Comparison of ENCODE assay signal across 8 mouse cellular contexts in genomic region chr14:13236929-13237328, GRCm38 (mm10). TPM values are rescaled to one million over a fixed set of nuclear protein-coding genes. Genes with fewer than 3 reads are reported as not detected.
DNase-seq lines count a peak whose midpoint lies in the region; ATAC-seq and TF ChIP-seq lines count a peak whose summit lies in the region.

No protein-coding gene starts in this region.

- H3K9me3 ChIP-seq in embryonic facial prominence, embryonic 11.5 days (replicated peaks; ENCODE audit: control insufficient read depth, low read length), result no peaks in the 10 kb centered on the region
- H3K9me3 ChIP-seq in embryonic facial prominence, embryonic 10.5 days, result no peaks in the 10 kb centered on the region
- no peaks in the 10 kb centered on the region for H3K9me3 ChIP-seq in limb, embryonic 11.5 days (ENCODE audit: control insufficient read depth, low read length)
- H3K9me3 ChIP-seq in limb, embryonic 10.5 days (replicated peaks), result no peaks in the 10 kb centered on the region
- H3K9me3 ChIP-seq in forebrain, embryonic 12.5 days, result no peaks in the 10 kb centered on the region
- H3K9me3 ChIP-seq in midbrain, postnatal 0 days (ENCODE audit: low read length), result no peaks in the 10 kb centered on the region

- 13% methylated on average over 1 of the region's 1 CpGs for WGBS in embryonic facial prominence, embryonic 11.5 days
- WGBS in embryonic facial prominence, embryonic 10.5 days, result 6% methylated on average over 1 of the region's 1 CpGs
- WGBS in limb, embryonic 11.5 days, result 10% methylated on average over 1 of the region's 1 CpGs
- WGBS in limb, embryonic 10.5 days, result 14% methylated on average over 1 of the region's 1 CpGs
- whole genome bisulfite sequencing in forebrain, embryonic 12.5 days, result 10% methylated on average over 1 of the region's 1 CpGs
- WGBS in midbrain, postnatal 0 days, result 10% methylated on average over 1 of the region's 1 CpGs

- no peak for ATAC-seq in embryonic facial prominence, embryonic 11.5 days (replicated peaks; ENCODE audit: insufficient number of reproducible peaks, low FRiP score, low TSS enrichment, low read depth)
- ATAC-seq in limb, embryonic 11.5 days (ENCODE audit: insufficient number of reproducible peaks, low FRiP score, low TSS enrichment, low read depth), result no peak
- peak; percentile 36; the same call in 1 of the 2 replicates for ATAC-seq in forebrain, embryonic 12.5 days (ENCODE audit: low FRiP score)
- no peak for ATAC-seq in midbrain, postnatal 0 days (ENCODE audit: low FRiP score)

- no peak overlapping the region for H3K4me2 ChIP-seq in embryonic facial prominence, embryonic 11.5 days (ENCODE audit: low read depth, low read length)
- H3K4me2 ChIP-seq in limb, embryonic 11.5 days (ENCODE audit: low read depth, severe bottlenecking), result no peak overlapping the region
- H3K4me2 ChIP-seq in forebrain, embryonic 12.5 days, result no peak overlapping the region
- no peak overlapping the region for H3K4me2 ChIP-seq in midbrain, postnatal 0 days (ENCODE audit: low read depth, low read length, poor library complexity, severe bottlenecking)

- TF ChIP-seq CTCF in midbrain, postnatal 0 days (IDR thresholded peaks at IDR 0.05), result peak; percentile 77

- H3K36me3 ChIP-seq in embryonic facial prominence, embryonic 11.5 days (replicated peaks; ENCODE audit: control insufficient read depth, insufficient read depth, low read depth, low read length), result no peaks in the 10 kb centered on the region
- no peaks in the 10 kb centered on the region for H3K36me3 ChIP-seq in embryonic facial prominence, embryonic 10.5 days (replicated peaks)
- no peaks in the 10 kb centered on the region for H3K36me3 ChIP-seq in limb, embryonic 11.5 days (ENCODE audit: control insufficient read depth, insufficient read depth, low read length)
- H3K36me3 ChIP-seq in limb, embryonic 10.5 days, result no peaks in the 10 kb centered on the region
- H3K36me3 ChIP-seq in forebrain, embryonic 12.5 days (replicated peaks), result no peaks in the 10 kb centered on the region
- H3K36me3 ChIP-seq in midbrain, postnatal 0 days (ENCODE audit: insufficient read depth, low read length), result no peaks in the 10 kb centered on the region

- H3K27me3 ChIP-seq in embryonic facial prominence, embryonic 11.5 days (ENCODE audit: control insufficient read depth, insufficient read depth, low read length), result no peaks in the 10 kb centered on the region
- H3K27me3 ChIP-seq in embryonic facial prominence, embryonic 10.5 days (replicated peaks; ENCODE audit: low read depth, poor library complexity, severe bottlenecking), result no peaks in the 10 kb centered on the region
- H3K27me3 ChIP-seq in limb, embryonic 11.5 days (ENCODE audit: control insufficient read depth, insufficient read depth, low read length), result no peaks in the 10 kb centered on the region
- no peaks in the 10 kb centered on the region for H3K27me3 ChIP-seq in limb, embryonic 10.5 days (ENCODE audit: low read depth, poor library complexity, severe bottlenecking)
- no peaks in the 10 kb centered on the region for H3K27me3 ChIP-seq in forebrain, embryonic 12.5 days
- H3K27me3 ChIP-seq in midbrain, postnatal 0 days (ENCODE audit: insufficient read depth, low read length), result no peaks in the 10 kb centered on the region

- no peak overlapping the region for H3K27ac ChIP-seq in embryonic facial prominence, embryonic 11.5 days (replicated peaks; ENCODE audit: low read depth, low read length)
- H3K27ac ChIP-seq in embryonic facial prominence, embryonic 10.5 days (replicated peaks), result no peak overlapping the region
- no peak overlapping the region for H3K27ac ChIP-seq in limb, embryonic 11.5 days (replicated peaks; ENCODE audit: low read depth, low read length)
- H3K27ac ChIP-seq in limb, embryonic 10.5 days, result no peak overlapping the region
- H3K27ac ChIP-seq in forebrain, embryonic 12.5 days, result no peak overlapping the region
- H3K27ac ChIP-seq in midbrain, postnatal 0 days (ENCODE audit: low read depth, low read length), result no peak overlapping the region

- H3K4me3 ChIP-seq in embryonic facial prominence, embryonic 11.5 days (ENCODE audit: low read depth, low read length), result no peak overlapping the region
- H3K4me3 ChIP-seq in embryonic facial prominence, embryonic 10.5 days, result no peak overlapping the region
- no peak overlapping the region for H3K4me3 ChIP-seq in limb, embryonic 11.5 days (ENCODE audit: low read depth, low read length)
- no peak overlapping the region for H3K4me3 ChIP-seq in limb, embryonic 10.5 days
- H3K4me3 ChIP-seq in forebrain, embryonic 12.5 days (replicated peaks), result no peak overlapping the region
- H3K4me3 ChIP-seq in midbrain, postnatal 0 days (ENCODE audit: low read depth, low read length), result no peak overlapping the region

- no peak overlapping the region for H3K9ac ChIP-seq in embryonic facial prominence, embryonic 11.5 days (replicated peaks; ENCODE audit: low read length)
- no peak overlapping the region for H3K9ac ChIP-seq in limb, embryonic 11.5 days (ENCODE audit: low read length)
- no peak overlapping the region for H3K9ac ChIP-seq in forebrain, embryonic 12.5 days
- no peak overlapping the region for H3K9ac ChIP-seq in midbrain, postnatal 0 days (replicated peaks; ENCODE audit: low read length, poor library complexity, severe bottlenecking)

- peak; percentile 72 for DNase-seq in embryonic facial prominence, embryonic 11.5 days (ENCODE audit: low spot score)
- DNase-seq in embryonic facial prominence, embryonic 10.5 days (ENCODE audit: low spot score), result no peak
- DNase-seq in limb, embryonic 11.5 days (ENCODE audit: low spot score), result peak; percentile 31
- DNase-seq in limb, embryonic 10.5 days (ENCODE audit: low spot score), result no peak
- DNase-seq in NIH3T3 (ENCODE audit: low read depth), result peak; percentile 58
- DNase-seq in midbrain, postnatal 0 days (ENCODE audit: low spot score), result peak; percentile 75
- DNase-seq in T-cell, adult 2 months (ENCODE audit: low spot score), result no peak

- no peaks in the 10 kb centered on the region for H3K4me1 ChIP-seq in embryonic facial prominence, embryonic 11.5 days (ENCODE audit: control insufficient read depth, insufficient read depth, low read length)
- no peaks in the 10 kb centered on the region for H3K4me1 ChIP-seq in embryonic facial prominence, embryonic 10.5 days
- H3K4me1 ChIP-seq in limb, embryonic 11.5 days (ENCODE audit: control insufficient read depth, insufficient read depth, low read length), result no peaks in the 10 kb centered on the region
- H3K4me1 ChIP-seq in limb, embryonic 10.5 days, result no peaks in the 10 kb centered on the region
- H3K4me1 ChIP-seq in forebrain, embryonic 12.5 days, result no peaks in the 10 kb centered on the region
- H3K4me1 ChIP-seq in midbrain, postnatal 0 days (ENCODE audit: insufficient read depth, low read length), result no peaks in the 10 kb centered on the region

RNA-seq across cellular contexts. Expression of gene Synpr, which starts 47.7 kb away (rescaled TPM):
- polyA plus RNA-seq in embryonic facial prominence, embryonic 11.5 days (2014; fragmentation: Nextera tagmentation; extraction: Ambion mirVana), result 5.1 and 6.4 TPM in 2 replicates
- 3.7 TPM in 2 replicates for polyA plus RNA-seq in embryonic facial prominence, embryonic 10.5 days (2016; fragmentation: Nextera tagmentation; extraction: Ambion mirVana)
- polyA plus RNA-seq in limb, embryonic 11.5 days (2014; fragmentation: Nextera tagmentation; extraction: Ambion mirVana), result 3.3 and 3.5 TPM in 2 replicates
- 0.65 and 1.7 TPM in 2 replicates for polyA plus RNA-seq in limb, embryonic 10.5 days (2016; fragmentation: Nextera tagmentation; extraction: Ambion mirVana)
- 10.5 and 11.6 TPM in 2 replicates for polyA plus RNA-seq in forebrain, embryonic 12.5 days (2016; fragmentation: Nextera tagmentation; extraction: Ambion mirVana)
- 68.1 and 73.2 TPM in 2 replicates for total RNA-seq in midbrain, postnatal 0 days (2014; rRNA removed)
- polyA plus RNA-seq in midbrain, postnatal 0 days (2015; fragmentation: Nextera tagmentation; extraction: Ambion mirVana), result 62.9 and 64.4 TPM in 2 replicates

Comparison
In these comparisons a context has a peak if more than half of its experiments do, and no peak if none do; other contexts are left out.
1. DNase-seq: peak in embryonic facial prominence, embryonic 11.5 days (single experiment), limb, embryonic 11.5 days (single experiment), NIH3T3 (single experiment) and midbrain, postnatal 0 days (single experiment); none in embryonic facial prominence, embryonic 10.5 days (single experiment), limb, embryonic 10.5 days (single experiment) and T-cell, adult 2 months (single experiment).